9 mouse cellular contexts compared by ENCODE assay signal in genomic region chr13:96943571-96943970, GRCm38 (mm10). TPM values are rescaled to one million over a fixed set of nuclear protein-coding genes. Genes with fewer than 3 reads are reported as not detected.
DNase-seq lines count a peak whose midpoint lies in the region; ATAC-seq lines count a peak whose summit lies in the region.
"Had no signal": no experiment of that assay in that cellular context is flagged by ENCODE, and none has a peak within 500 bp of the region (broad histone marks: within the 10 kb centered on the region; RNA-seq: fewer than 3 reads in every experiment).

No protein-coding gene starts in this region.

- no peaks in the 10 kb centered on the region for H3K27me3 ChIP-seq in heart, embryonic 12.5 days (replicated peaks)

- H3K4me1 ChIP-seq in heart, embryonic 12.5 days (replicated peaks) = peaks cover 10% of the 10 kb centered on the region; the same call in 1 of the 2 replicates

- ATAC-seq in heart, embryonic 12.5 days (ENCODE audit: insufficient number of reproducible peaks, low FRiP score) = no peak

- no peaks in the 10 kb centered on the region for H3K36me3 ChIP-seq in heart, embryonic 12.5 days
- H3K36me3 ChIP-seq: G1E had no signal

- H3K4me2 ChIP-seq in heart, embryonic 12.5 days = no peak overlapping the region

- no peak overlapping the region for H3K9ac ChIP-seq in heart, embryonic 12.5 days

- H3K27ac ChIP-seq in heart, embryonic 12.5 days (ENCODE audit: poor library complexity, severe bottlenecking) = no peak overlapping the region

- intact Hi-C loops in heart, postnatal 10 days (cut with DNase I) = no loop called here
- intact Hi-C loops in gastrocnemius, postnatal 36 days (cut with DNase I) = no loop called here

- DNase-seq in heart, postnatal 10 days = peak; percentile 20 to 38
- peak; percentile 11 for DNase-seq in retina, postnatal 1 day
- DNase-seq in retina, embryonic 14.5 days (ENCODE audit: low spot score) = no peak
- DNase-seq in kidney, adult 18-20 months = peak; percentile 59
- peak; percentile 18 for DNase-seq in ovary, postnatal 14 days (ENCODE audit: low spot score)
- no peak for DNase-seq in gastrocnemius, postnatal 36 days
- no peak for DNase-seq in heart, adult 8-10 months (ENCODE audit: low spot score)

- 46% methylated on average over 3 of the region's 3 CpGs for WGBS in heart, embryonic 12.5 days

- H3K9me3 ChIP-seq in heart, embryonic 12.5 days (replicated peaks) = no peaks in the 10 kb centered on the region
- H3K9me3 ChIP-seq: G1E had no signal

- no peak overlapping the region for H3K4me3 ChIP-seq in heart, embryonic 12.5 days

RNA-seq across cellular contexts. Expression of gene Gcnt4, which starts 19.1 kb away (rescaled TPM):
- total RNA-seq in heart, postnatal 10 days (2021) = under 1 TPM; 0.30 to 0.36 TPM
- 0.80 and 0.95 TPM in 2 replicates for polyA plus RNA-seq in heart, embryonic 12.5 days (2016; fragmentation: Nextera tagmentation; extraction: Ambion mirVana)
- under 1 TPM; 0.07 to 0.08 TPM for total RNA-seq in gastrocnemius, postnatal 36 days (2021)
- under 1 TPM; 0.06 to 0.11 (median 0.08) TPM for total RNA-seq in heart, adult 8-10 months (2022)
- polyA plus RNA-seq: G1E had no signal

Comparison
In these comparisons a context has a peak if more than half of its experiments do, and no peak if none do; other contexts are left out.
1. DNase-seq: peak in heart, postnatal 10 days (2 of 2), retina, postnatal 1 day (single experiment), kidney, adult 18-20 months (single experiment) and ovary, postnatal 14 days (single experiment); none in retina, embryonic 14.5 days (single experiment), gastrocnemius, postnatal 36 days (0 of 2) and heart, adult 8-10 months (single experiment).